Comparison of ENCODE assay signal across 23 mouse cellular contexts in the genomic region with DNA sequence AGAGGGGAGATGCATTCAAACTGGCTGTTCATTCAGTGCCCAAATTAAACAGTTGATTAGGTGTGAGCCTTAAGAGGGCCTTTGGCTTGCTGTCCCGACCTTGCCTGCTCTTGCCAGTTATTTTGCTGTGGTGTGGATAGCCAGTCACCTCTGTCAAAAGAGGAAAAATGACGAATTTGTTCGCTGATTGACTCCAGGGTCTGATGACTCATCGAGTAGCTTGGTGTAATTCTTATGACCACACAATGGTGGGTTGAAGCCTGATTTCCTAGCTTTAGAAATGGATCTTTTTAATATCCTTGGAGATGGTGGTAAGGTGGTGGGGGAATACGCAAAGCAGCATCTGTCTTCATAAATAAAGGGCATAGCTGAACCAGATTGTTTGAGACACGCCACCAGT.
"Had no signal": no experiment of that assay in that cellular context is flagged by ENCODE, and none has a peak within 500 bp of the region (broad histone marks: within the 10 kb centered on the region; RNA-seq: fewer than 3 reads in every experiment).

No protein-coding gene starts in this region.

- H3K9ac ChIP-seq: heart, embryonic 12.5 days; hindbrain, embryonic 13.5 days; hindbrain, embryonic 15.5 days; limb, embryonic 12.5 days; liver, embryonic 13.5 days; liver, embryonic 15.5 days had no signal

- H3K4me1 ChIP-seq: heart, embryonic 10.5 days; heart, embryonic 12.5 days; hindbrain, embryonic 13.5 days; hindbrain, embryonic 15.5 days; limb, embryonic 10.5 days; limb, embryonic 12.5 days; liver, embryonic 13.5 days; liver, embryonic 15.5 days had no signal

- DNase-seq: gastrocnemius, postnatal 14 days; gastrocnemius, postnatal 36 days; heart, postnatal 36 days; kidney, adult 11 months; kidney, adult 2 months; kidney, adult 9 months; kidney, postnatal 10 days; kidney, postnatal 25 days; kidney, postnatal 4 days; liver; liver, embryonic 13.5 days had no signal

- H3K9me3 ChIP-seq: heart, embryonic 10.5 days; heart, embryonic 12.5 days; hindbrain, embryonic 13.5 days; hindbrain, embryonic 15.5 days; limb, embryonic 10.5 days; limb, embryonic 12.5 days; liver, embryonic 13.5 days; liver, embryonic 15.5 days had no signal

- H3K4me3 ChIP-seq: heart, embryonic 10.5 days; heart, embryonic 12.5 days; hindbrain, embryonic 13.5 days; hindbrain, embryonic 15.5 days; layer of hippocampus, adult 2 months; left cerebral cortex, adult 2 months; limb, embryonic 10.5 days; limb, embryonic 12.5 days; liver, embryonic 13.5 days; liver, embryonic 15.5 days had no signal

- H3K27ac ChIP-seq: heart, embryonic 10.5 days; hindbrain, embryonic 13.5 days; hindbrain, embryonic 15.5 days; hindbrain, postnatal 0 days; layer of hippocampus, adult 2 months; left cerebral cortex, adult 2 months; limb, embryonic 10.5 days; limb, embryonic 12.5 days; liver, embryonic 13.5 days; liver, embryonic 15.5 days had no signal

- H3K36me3 ChIP-seq: heart, embryonic 10.5 days; heart, embryonic 12.5 days; hindbrain, embryonic 13.5 days; hindbrain, embryonic 15.5 days; limb, embryonic 10.5 days; limb, embryonic 12.5 days; liver, embryonic 13.5 days; liver, embryonic 15.5 days had no signal

- H3K27me3 ChIP-seq: heart, embryonic 12.5 days; hindbrain, embryonic 13.5 days; hindbrain, embryonic 15.5 days; limb, embryonic 12.5 days; liver, embryonic 13.5 days; liver, embryonic 15.5 days had no signal

- ATAC-seq: hindbrain, postnatal 0 days; intestine, embryonic 16.5 days had no signal

- H3K4me2 ChIP-seq: heart, embryonic 12.5 days; hindbrain, embryonic 13.5 days; hindbrain, embryonic 15.5 days; limb, embryonic 12.5 days; liver, embryonic 11.5 days; liver, embryonic 13.5 days; liver, embryonic 15.5 days had no signal
